Mouse (Mus musculus): ENCODE data around the gene 6430571L13Rik. TPM values are rescaled to one million over a fixed set of nuclear protein-coding genes. Genes with fewer than 3 reads are reported as not detected.

6430571L13Rik gene
- total RNA-seq, 2 experiments from 2014 or later = 2.5 to 3.2 TPM

GRCm38 (mm10) chr9:107338172-107338883, 2.1 kb upstream of the 6430571L13Rik start, which contains the start of gene Hemk1:
Gene Hemk1 (minus strand): TSS chr9:107338350.
- DNase-seq (ENCODE audit: low spot score in 2 of 2) = peak; percentile 68 to 85

DNA sequence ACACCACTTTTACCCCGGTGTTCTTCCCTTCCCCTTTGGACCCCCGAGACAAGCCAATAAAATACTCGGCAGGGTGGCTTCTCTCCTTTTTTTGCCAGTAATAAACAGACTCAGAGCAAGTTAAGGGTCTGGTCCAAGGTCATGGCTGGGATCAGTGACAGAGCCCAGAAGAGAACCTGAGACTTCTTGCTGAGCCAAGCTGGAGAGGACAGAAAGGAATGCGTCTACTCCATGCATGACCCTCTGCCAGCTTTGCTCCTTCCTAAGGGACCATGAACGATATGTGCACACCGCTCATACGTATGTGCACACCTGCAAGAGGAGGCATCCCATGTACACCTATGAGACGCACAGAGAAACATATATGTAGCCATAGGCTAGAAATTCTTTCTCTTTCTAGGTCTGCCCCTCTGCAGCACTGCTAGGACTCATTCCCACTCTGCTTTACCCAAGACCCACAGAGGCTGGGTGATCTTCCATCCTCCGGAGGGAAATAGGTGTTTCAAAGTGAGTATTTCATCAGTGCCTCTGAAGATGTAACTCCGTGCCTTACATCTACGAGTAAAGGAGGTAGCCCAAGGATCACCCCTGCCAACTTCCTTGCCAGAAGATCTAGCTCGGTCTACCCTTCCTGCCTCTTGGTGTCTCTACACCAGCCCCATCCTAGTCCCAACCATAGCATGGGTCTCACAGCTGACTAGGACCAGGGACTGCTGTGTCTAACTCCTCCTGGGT, 676 bp downstream of the 6430571L13Rik start:
- no peak for DNase-seq (ENCODE audit: low spot score in 2 of 2)

DNA sequence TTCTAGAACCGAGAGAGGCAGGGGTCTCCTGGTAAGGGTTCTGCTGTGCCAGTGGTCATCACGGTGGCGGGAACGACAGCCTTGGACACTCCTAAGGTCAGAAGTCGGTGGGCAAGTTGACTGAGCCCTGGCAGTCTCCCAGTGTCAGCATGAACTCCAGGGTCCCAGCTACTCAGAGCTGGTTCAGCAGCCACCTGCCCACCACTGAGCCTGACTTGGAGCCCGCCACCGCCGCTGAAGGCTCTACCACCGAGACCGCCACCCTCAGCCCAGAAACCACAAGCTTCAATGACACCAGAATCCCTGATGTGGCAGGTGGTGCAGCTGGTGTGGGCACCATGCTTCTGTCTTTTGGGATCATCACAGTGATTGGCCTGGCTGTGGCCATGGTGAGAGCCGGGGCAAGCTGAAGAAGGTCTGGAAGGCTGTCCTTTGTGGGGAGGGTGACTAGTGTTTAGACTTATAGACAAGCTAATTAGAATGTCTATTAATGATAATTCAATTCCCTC, 1.9 kb downstream of the 6430571L13Rik start:
- DNase-seq (ENCODE audit: low spot score in 2 of 2) = no peak

GRCm38 (mm10) chr9:107343146-107343943, 2.9 kb downstream of the 6430571L13Rik start:
- DNase-seq (ENCODE audit: low spot score in 2 of 2) = no peak

- DNase-seq (ENCODE audit: low spot score in 2 of 2) = no peak
Measured at GRCm38 (mm10) chr9:107344027-107344426, 3.6 kb downstream of the 6430571L13Rik start.

DNA sequence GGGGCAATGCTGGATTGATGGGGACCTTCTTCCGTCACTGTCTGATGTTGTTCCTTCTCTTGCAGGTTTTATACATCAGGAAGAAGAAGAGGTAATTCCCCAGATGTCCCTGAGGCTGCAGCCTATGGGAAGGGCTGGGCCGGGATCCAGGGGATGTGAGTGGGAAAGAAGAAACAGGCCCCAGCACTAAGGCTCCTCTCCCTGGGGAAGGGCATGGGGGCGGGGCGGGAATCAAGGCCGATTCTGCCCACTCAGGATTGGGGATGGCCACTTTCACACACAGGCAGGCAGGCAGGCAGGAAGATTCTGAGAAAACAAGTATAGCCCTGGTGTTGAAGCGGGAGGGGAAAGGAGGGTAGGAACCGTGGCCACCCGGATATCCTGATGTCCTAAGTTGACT, 5.7 kb downstream of the 6430571L13Rik start:
- DNase-seq (ENCODE audit: low spot score in 2 of 2) = no peak

DNA sequence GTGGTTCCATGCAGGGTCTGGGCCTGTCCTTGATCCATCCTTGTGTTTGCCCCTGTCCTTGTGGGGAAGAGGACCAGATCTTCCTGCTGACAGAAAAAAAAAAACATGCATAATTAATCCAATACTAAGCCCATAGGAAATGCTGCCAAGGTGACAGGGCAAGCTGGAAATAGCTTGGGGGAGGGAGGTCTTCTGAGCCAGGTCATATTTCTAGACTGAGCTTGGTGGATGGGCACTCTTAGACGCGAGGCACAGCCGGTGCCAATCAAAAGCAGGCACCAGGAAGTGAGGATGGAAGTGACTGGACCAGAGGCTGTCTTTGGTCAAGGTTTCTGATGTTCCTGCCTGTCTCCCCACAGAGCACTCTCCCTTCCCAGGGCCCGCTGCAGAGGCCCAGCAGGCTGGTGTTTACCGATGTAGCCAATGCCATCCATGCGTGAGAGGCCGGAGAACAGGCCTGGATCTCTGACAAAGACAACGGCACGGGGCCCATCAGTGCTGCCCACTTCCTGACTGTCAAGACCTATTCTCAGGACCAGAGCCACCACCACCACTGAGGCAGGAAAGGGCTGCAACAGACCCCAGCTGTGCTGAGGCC, 7.3 kb downstream of the 6430571L13Rik start:
- DNase-seq (ENCODE audit: low spot score in 2 of 2) = no peak

- no peak for DNase-seq (ENCODE audit: low spot score in 2 of 2)
Measured at GRCm38 (mm10) chr9:107349321-107349720, 8.9 kb downstream of the 6430571L13Rik start.

GRCm38 (mm10) chr9:107354826-107355225, 14.4 kb downstream of the 6430571L13Rik start:
- no peak for DNase-seq (ENCODE audit: low spot score in 2 of 2)

DNA sequence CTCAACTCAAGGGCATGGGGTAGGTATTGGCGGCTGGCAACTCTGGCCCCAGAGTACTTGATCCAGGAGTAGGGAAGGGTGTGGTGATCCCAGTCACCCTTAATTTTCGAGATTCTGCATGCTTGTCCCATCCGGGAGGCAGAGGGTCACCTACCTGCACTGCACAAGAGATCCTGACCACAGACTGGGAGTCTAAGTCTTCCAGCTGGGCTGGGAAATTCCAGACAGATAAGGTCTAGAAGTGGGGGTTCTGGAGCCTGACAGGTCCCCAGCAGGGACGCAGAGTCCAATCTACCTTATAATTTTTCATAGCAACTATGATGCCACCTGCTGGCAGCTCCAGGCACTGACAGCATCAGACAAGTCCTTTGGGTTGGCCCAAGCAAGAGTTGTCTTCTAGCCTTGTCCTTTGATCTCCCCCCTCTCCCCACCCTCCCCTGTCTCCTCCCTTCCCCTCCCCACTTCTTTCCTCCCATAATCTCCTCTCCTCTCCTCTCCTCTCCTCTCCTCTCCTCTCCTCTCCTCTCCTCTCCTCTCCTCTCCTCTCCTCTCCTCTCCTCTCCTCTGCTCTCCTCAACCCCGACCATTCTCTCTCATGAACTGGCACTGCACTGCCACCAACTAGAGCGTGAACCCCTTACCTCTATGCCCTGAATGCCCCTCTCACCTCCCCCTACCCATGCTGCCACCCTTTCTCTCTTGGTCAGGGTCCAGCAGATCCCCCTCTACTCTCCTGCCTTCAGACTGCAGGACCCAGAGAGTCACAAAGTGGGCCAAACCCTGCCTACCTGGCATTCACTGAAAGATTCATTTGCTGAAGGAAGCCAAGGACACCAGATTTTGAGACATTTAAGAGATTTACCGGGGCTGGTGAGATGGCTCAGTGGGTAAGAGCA, 15.7 kb downstream of the 6430571L13Rik start:
- DNase-seq (ENCODE audit: low spot score in 2 of 2) = peak; percentile 41 to 73

- peak; percentile 53 to 83 for DNase-seq (ENCODE audit: low spot score in 2 of 2)
Measured at GRCm38 (mm10) chr9:107357651-107358050, 17.2 kb downstream of the 6430571L13Rik start.

- DNase-seq (ENCODE audit: low spot score in 2 of 2) = no peak
Measured at GRCm38 (mm10) chr9:107360989-107361388, 20.6 kb downstream of the 6430571L13Rik start.

DNA sequence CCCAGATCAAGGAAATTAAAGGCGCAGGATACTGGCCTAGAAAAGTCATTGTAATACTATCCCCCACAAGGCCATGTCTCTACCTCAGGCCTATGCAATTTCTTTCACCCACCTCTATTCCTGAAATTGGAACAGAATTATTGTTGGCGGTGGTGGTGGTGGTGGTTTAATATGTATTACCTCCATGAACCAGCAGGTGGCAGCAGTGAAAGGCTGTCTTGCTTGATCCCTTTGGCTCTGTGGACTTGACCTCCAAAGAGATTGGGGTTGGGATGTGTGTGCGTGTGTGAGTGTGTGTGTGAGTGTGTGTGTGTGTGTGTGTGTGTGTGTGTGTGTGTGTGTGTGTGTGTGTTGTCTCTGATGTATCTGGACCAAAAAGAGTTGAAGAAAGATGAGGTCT, 26.2 kb downstream of the 6430571L13Rik start:
- DNase-seq (ENCODE audit: low spot score in 2 of 2) = peak; percentile 22 to 74

GRCm38 (mm10) chr9:107368302-107368701, 27.9 kb downstream of the 6430571L13Rik start:
- no peak for DNase-seq (ENCODE audit: low spot score in 2 of 2)

- no peak for DNase-seq (ENCODE audit: low spot score in 2 of 2)
Measured at GRCm38 (mm10) chr9:107369270-107370105, 29.1 kb downstream of the 6430571L13Rik start.

DNA sequence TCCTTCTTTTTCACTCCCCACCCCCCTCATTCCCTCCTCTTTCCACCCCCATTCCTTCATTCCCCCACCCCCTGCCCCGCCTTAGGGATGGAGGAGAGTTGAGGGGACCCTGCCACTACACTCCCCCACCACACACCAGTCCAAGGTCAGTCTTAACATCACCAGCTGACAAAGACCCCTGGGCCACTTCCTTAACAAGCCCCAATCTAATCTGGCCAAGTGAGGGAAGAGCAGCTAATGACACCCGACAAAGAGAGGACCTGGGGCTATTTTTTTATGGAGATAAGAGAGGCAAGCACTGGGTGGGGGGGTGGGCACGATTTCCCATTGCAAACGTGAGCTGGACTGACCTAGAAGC, 29.7 kb downstream of the 6430571L13Rik start:
- no peak for DNase-seq (ENCODE audit: low spot score in 2 of 2)

DNA sequence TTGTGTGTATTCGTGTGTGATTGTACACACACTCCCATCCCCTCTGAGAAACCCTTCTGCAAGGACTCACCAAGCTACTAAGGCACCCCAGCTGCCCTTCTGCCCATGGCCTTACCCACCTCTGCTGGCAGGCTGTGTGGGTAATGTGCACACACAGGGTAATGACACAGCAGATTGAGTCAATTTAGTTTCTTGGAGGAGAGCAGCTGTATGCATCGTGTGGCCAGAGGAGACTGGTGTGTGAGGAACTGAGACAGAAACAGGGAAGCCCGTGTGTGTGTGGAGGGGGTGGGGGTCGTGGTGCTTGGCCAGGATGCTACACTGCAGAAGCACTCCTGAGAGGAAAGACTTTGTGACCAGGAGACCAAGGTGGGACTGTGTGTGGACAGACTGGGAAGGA, 32.0 kb downstream of the 6430571L13Rik start:
- DNase-seq (ENCODE audit: low spot score in 2 of 2) = no peak

DNA sequence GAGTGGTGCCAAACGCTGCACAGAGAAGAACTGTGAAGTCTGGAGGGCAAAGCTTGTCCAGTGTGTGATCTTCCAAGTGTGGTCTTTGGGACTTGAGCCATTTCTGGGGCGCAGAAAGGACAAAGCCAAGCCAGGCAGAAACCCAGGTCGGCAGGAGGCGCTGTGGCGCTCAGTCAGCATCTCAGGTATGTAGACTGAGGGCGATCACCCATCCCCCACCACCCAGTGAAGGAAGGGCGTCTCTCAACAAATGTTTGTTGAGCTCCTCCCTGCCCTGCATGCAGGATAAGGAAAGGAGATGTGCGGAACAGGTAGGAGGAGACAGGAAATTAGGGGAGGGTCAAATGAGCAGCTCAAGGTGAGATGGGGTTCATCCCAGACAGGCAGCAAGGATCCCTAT, 34.2 kb downstream of the 6430571L13Rik start:
- DNase-seq (ENCODE audit: low spot score in 2 of 2) = no peak

- no peak for DNase-seq (ENCODE audit: low spot score in 2 of 2)
Measured at GRCm38 (mm10) chr9:107375451-107375850, 35.0 kb downstream of the 6430571L13Rik start.
